Mouse (Mus musculus): ENCODE results near the gene Zc3h12d.

GRCm38 (mm10) chr10:7837446-7837845 is 5.2 kb downstream of the Zc3h12d start:
- TF ChIP-seq CTCF (IDR thresholded peaks at IDR 0.05) (no peak), EP300 (IDR thresholded peaks at IDR 0.05) (no peak)

Measured in lung, postnatal 0 days (tissue).